Mouse (Mus musculus) mesoderm, embryonic 11.5 days (tissue): ENCODE measurements around the gene Ugt1a2.
"Not testable (repeated sequence)": the region's sequence is repeated elsewhere in the genome, so short reads cannot be mapped to it uniquely, and the experiment has no call there.

Experiments
- DNase-seq: peaks from one replicate; pipeline ENCODE4 v3.0.0-alpha.2; 2012; ENCODE audit warnings: low read depth, low spot score

The Ugt1a2 gene

GRCm38 (mm10) chr1:88200456-88200855 lies at the start of gene Ugt1a2:
Gene Ugt1a2 (plus strand): TSS chr1:88200601.
- no peak for DNase-seq

GRCm38 (mm10) chr1:88158430-88158829 lies 42.0 kb upstream of the Ugt1a2 start:
- no peak for DNase-seq

- DNase-seq, result no peak
Measured at GRCm38 (mm10) chr1:88165711-88166110, 34.7 kb upstream of the Ugt1a2 start, which contains the start of gene Ugt1a5. Gene Ugt1a5 (plus strand): TSS chr1:88166012.

GRCm38 (mm10) chr1:88172190-88172589 lies 28.2 kb upstream of the Ugt1a2 start:
- DNase-seq, result not testable (repeated sequence)

- no peak for DNase-seq
Measured at GRCm38 (mm10) chr1:88179657-88180056, 20.7 kb upstream of the Ugt1a2 start.

GRCm38 (mm10) chr1:88186325-88186935 lies 14.0 kb upstream of the Ugt1a2 start:
- DNase-seq, result no peak

- DNase-seq, result no peak
Measured at GRCm38 (mm10) chr1:88192136-88192535, 8.3 kb upstream of the Ugt1a2 start.

GRCm38 (mm10) chr1:88195687-88196086 lies 4.7 kb upstream of the Ugt1a2 start:
- DNase-seq, result no peak

- no peak for DNase-seq
Measured at GRCm38 (mm10) chr1:88197443-88197842, 3.0 kb upstream of the Ugt1a2 start.

- DNase-seq, result no peak
Measured at GRCm38 (mm10) chr1:88199996-88200395, 405 bp upstream of the Ugt1a2 start.

GRCm38 (mm10) chr1:88205294-88205922 lies 5.0 kb downstream of the Ugt1a2 start, which contains the start of gene Dnajb3:
Gene Dnajb3 (minus strand): TSS chr1:88205782.
- peak; percentile 89 for DNase-seq

- no peak for DNase-seq
Measured at GRCm38 (mm10) chr1:88206843-88207479, 6.6 kb downstream of the Ugt1a2 start.

- no peak for DNase-seq
Measured at GRCm38 (mm10) chr1:88211812-88212211, 11.4 kb downstream of the Ugt1a2 start, which contains the start of gene Ugt1a1. Gene Ugt1a1 (plus strand): TSS chr1:88211959.

GRCm38 (mm10) chr1:88212341-88213045 lies 12.1 kb downstream of the Ugt1a2 start:
- no peak for DNase-seq

- no peak for DNase-seq
Measured at GRCm38 (mm10) chr1:88213061-88213460, 12.7 kb downstream of the Ugt1a2 start.

GRCm38 (mm10) chr1:88213766-88214461 lies 13.5 kb downstream of the Ugt1a2 start:
- DNase-seq, result no peak

- no peak for DNase-seq
Measured at GRCm38 (mm10) chr1:88214462-88214952, 14.1 kb downstream of the Ugt1a2 start.

- DNase-seq, result no peak
Measured at GRCm38 (mm10) chr1:88215466-88216380, 15.3 kb downstream of the Ugt1a2 start.

GRCm38 (mm10) chr1:88216551-88216950 lies 16.1 kb downstream of the Ugt1a2 start:
- DNase-seq, result no peak

- DNase-seq, result no peak
Measured at GRCm38 (mm10) chr1:88217144-88217543, 16.7 kb downstream of the Ugt1a2 start.
